In the genomic region with DNA sequence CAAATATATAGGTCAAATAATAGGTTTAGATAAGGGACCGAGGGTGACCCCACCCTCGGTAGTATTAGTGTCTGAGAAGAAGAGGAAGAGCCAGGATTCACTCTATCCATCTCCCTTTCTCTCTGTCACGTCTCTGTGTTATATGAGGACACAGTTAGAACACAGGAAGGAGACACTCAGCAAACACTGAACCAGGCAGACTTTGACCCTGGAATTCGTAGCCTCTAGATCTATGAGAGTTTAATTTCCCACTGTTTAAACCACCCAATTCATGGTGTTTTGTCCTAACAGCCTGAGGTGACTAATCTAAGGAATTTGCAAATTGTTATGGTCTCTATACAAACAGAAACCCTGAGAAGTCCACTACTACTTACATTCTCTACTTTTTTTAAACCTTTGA, we compare ENCODE assay signal across 26 mouse cellular contexts. TPM values are rescaled to one million over a fixed set of nuclear protein-coding genes. Genes with fewer than 3 reads are reported as not detected.
DNase-seq lines count a peak whose midpoint lies in the region; ATAC-seq lines count a peak whose summit lies in the region.
"Had no signal": no experiment of that assay in that cellular context is flagged by ENCODE, and none has a peak within 500 bp of the region (broad histone marks: within the 10 kb centered on the region; RNA-seq: fewer than 3 reads in every experiment).

No protein-coding gene starts in this region.

- no peak for ATAC-seq in kidney, embryonic 15.5 days (replicated peaks; ENCODE audit: low FRiP score)
- ATAC-seq in intestine, embryonic 16.5 days = peak; percentile 49
- ATAC-seq: CD4-positive, CD25-positive, alpha-beta regulatory T cell, adult 4 months; forebrain, embryonic 14.5 days had no signal

- no peaks in the 10 kb centered on the region for H3K36me3 ChIP-seq in kidney, embryonic 15.5 days
- H3K36me3 ChIP-seq in intestine, embryonic 16.5 days (ENCODE audit: control insufficient read depth, insufficient read depth, low read length) = no peaks in the 10 kb centered on the region
- H3K36me3 ChIP-seq: embryonic facial prominence, embryonic 15.5 days; forebrain, embryonic 10.5 days; G1E; heart, embryonic 10.5 days had no signal

- H3K9me3 ChIP-seq in kidney, embryonic 15.5 days (replicated peaks) = no peaks in the 10 kb centered on the region
- H3K9me3 ChIP-seq in intestine, embryonic 16.5 days (ENCODE audit: control insufficient read depth, low read length) = no peaks in the 10 kb centered on the region
- H3K9me3 ChIP-seq: embryonic facial prominence, embryonic 15.5 days; forebrain, embryonic 10.5 days; G1E; heart, embryonic 10.5 days had no signal

- H3K27me3 ChIP-seq in kidney, embryonic 15.5 days = no peaks in the 10 kb centered on the region
- H3K27me3 ChIP-seq in intestine, embryonic 16.5 days (replicated peaks; ENCODE audit: control insufficient read depth, insufficient read depth, low read length) = no peaks in the 10 kb centered on the region
- H3K27me3 ChIP-seq: embryonic facial prominence, embryonic 15.5 days had no signal

- H3K4me1 ChIP-seq in kidney, embryonic 15.5 days = peaks cover 33% of the 10 kb centered on the region
- peaks cover 20% of the 10 kb centered on the region for H3K4me1 ChIP-seq in intestine, embryonic 16.5 days (ENCODE audit: control insufficient read depth, insufficient read depth, low read length)
- H3K4me1 ChIP-seq: embryonic facial prominence, embryonic 15.5 days had no signal

- no peak overlapping the region for H3K9ac ChIP-seq in kidney, embryonic 15.5 days
- H3K9ac ChIP-seq in intestine, embryonic 16.5 days (ENCODE audit: low read depth, low read length) = no peak overlapping the region
- H3K9ac ChIP-seq: embryonic facial prominence, embryonic 15.5 days had no signal

- no peak overlapping the region for H3K4me2 ChIP-seq in kidney, embryonic 15.5 days
- H3K4me2 ChIP-seq in intestine, embryonic 16.5 days (ENCODE audit: low read depth, low read length) = no peak overlapping the region
- H3K4me2 ChIP-seq: embryonic facial prominence, embryonic 15.5 days had no signal

- no peak overlapping the region for H3K27ac ChIP-seq in kidney, embryonic 15.5 days
- no peak overlapping the region for H3K27ac ChIP-seq in intestine, embryonic 16.5 days (ENCODE audit: low read length)
- H3K27ac ChIP-seq: embryonic facial prominence, embryonic 15.5 days; forebrain, embryonic 10.5 days; heart, embryonic 10.5 days had no signal

- 81% methylated on average over 4 of the region's 4 CpGs for WGBS in kidney, embryonic 15.5 days
- WGBS in intestine, embryonic 16.5 days = 31% methylated on average over 4 of the region's 4 CpGs

- DNase-seq in kidney, adult 11 months = peak; percentile 15
- DNase-seq in kidney, adult 18-20 months = no peak
- DNase-seq in kidney, postnatal 36 days = peak; percentile 32 to 35
- peak; percentile 16 for DNase-seq in yolk sac, embryonic 10.5 days (ENCODE audit: low spot score)
- no peak for DNase-seq in layer of hippocampus, adult 9-11 months
- DNase-seq: adrenal gland, adult 8-10 months; B cell, adult 2 months; cerebellum, adult 11 months; cerebellum, adult 8-10 months; cerebellum, postnatal 14 days; embryo, embryonic 11 days; heart, adult 18-20 months; heart, postnatal 10 days; heart, postnatal 4 days had no signal

- no peak overlapping the region for H3K4me3 ChIP-seq in kidney, embryonic 15.5 days (replicated peaks)
- no peak overlapping the region for H3K4me3 ChIP-seq in intestine, embryonic 16.5 days (ENCODE audit: low read length)
- H3K4me3 ChIP-seq: embryonic facial prominence, embryonic 15.5 days; erythroblast, embryonic 14.5 days; forebrain, embryonic 10.5 days; heart, embryonic 10.5 days had no signal

RNA-seq across cellular contexts. Expression of gene Slc17a4, which starts 2.9 kb away (rescaled TPM):
- polyA plus RNA-seq in kidney, embryonic 15.5 days (2015; fragmentation: Nextera tagmentation; extraction: Ambion mirVana) = 2.7 and 2.9 TPM in 2 replicates
- polyA plus RNA-seq in intestine, embryonic 16.5 days (2015; fragmentation: Nextera tagmentation; extraction: Ambion mirVana) = 24.8 and 31.7 TPM in 2 replicates
- polyA plus RNA-seq: brain, embryonic 14.5 days; CD4-positive, CD25-positive, alpha-beta regulatory T cell, adult 4 months; embryonic facial prominence, embryonic 11.5 days; embryonic facial prominence, embryonic 15.5 days; erythroblast, embryonic 14.5 days; forebrain, embryonic 10.5 days; forebrain, embryonic 14.5 days; G1E; heart, embryonic 10.5 days; heart, embryonic 14.5 days had no signal

RNA-seq across cellular contexts. Expression of gene Hist1h2ba, which starts 16.3 kb away (rescaled TPM):
- not detected in 2 replicates for polyA plus RNA-seq in kidney, embryonic 15.5 days (2015; fragmentation: Nextera tagmentation; extraction: Ambion mirVana)
- not detected in 2 replicates for polyA plus RNA-seq in intestine, embryonic 16.5 days (2015; fragmentation: Nextera tagmentation; extraction: Ambion mirVana)
- polyA plus RNA-seq: brain, embryonic 14.5 days; CD4-positive, CD25-positive, alpha-beta regulatory T cell, adult 4 months; embryonic facial prominence, embryonic 11.5 days; embryonic facial prominence, embryonic 15.5 days; erythroblast, embryonic 14.5 days; forebrain, embryonic 10.5 days; forebrain, embryonic 14.5 days; G1E; heart, embryonic 10.5 days; heart, embryonic 14.5 days had no signal

RNA-seq across cellular contexts. Expression of gene Hist1h2aa, which starts 16.6 kb away (rescaled TPM):
- not detected in 2 replicates for polyA plus RNA-seq in kidney, embryonic 15.5 days (2015; fragmentation: Nextera tagmentation; extraction: Ambion mirVana)
- polyA plus RNA-seq in intestine, embryonic 16.5 days (2015; fragmentation: Nextera tagmentation; extraction: Ambion mirVana) = not detected in 2 replicates
- polyA plus RNA-seq: brain, embryonic 14.5 days; CD4-positive, CD25-positive, alpha-beta regulatory T cell, adult 4 months; embryonic facial prominence, embryonic 11.5 days; embryonic facial prominence, embryonic 15.5 days; erythroblast, embryonic 14.5 days; forebrain, embryonic 10.5 days; forebrain, embryonic 14.5 days; G1E; heart, embryonic 10.5 days; heart, embryonic 14.5 days had no signal

RNA-seq across cellular contexts. Expression of gene Slc17a1, which starts 50.1 kb away (rescaled TPM):
- 9.3 TPM in 2 replicates for polyA plus RNA-seq in kidney, embryonic 15.5 days (2015; fragmentation: Nextera tagmentation; extraction: Ambion mirVana)
- polyA plus RNA-seq in intestine, embryonic 16.5 days (2015; fragmentation: Nextera tagmentation; extraction: Ambion mirVana) = 0.77 and 0.97 TPM in 2 replicates
- polyA plus RNA-seq: brain, embryonic 14.5 days; embryonic facial prominence, embryonic 11.5 days; embryonic facial prominence, embryonic 15.5 days; erythroblast, embryonic 14.5 days; forebrain, embryonic 10.5 days; forebrain, embryonic 14.5 days; G1E; heart, embryonic 10.5 days; heart, embryonic 14.5 days had no signal

Comparison
In these comparisons a context has a peak if more than half of its experiments do, and no peak if none do; other contexts are left out.
1. DNase-seq: peak in kidney, adult 11 months (single experiment), kidney, postnatal 36 days (2 of 2) and yolk sac, embryonic 10.5 days (single experiment); none in kidney, adult 18-20 months (single experiment) and layer of hippocampus, adult 9-11 months (single experiment).